Mouse (Mus musculus) cerebellum, adult 2 months (tissue): Measurements from ENCODE around the gene Aptx.

Experiments
- CTCF ChIP-seq: fragments of 200-500 bp; IDR thresholded peaks from 2 replicates; pipeline ENCODE4 v1.5.1; 2011; ENCODE audit warnings: low read depth, mild to moderate bottlenecking, control low read depth, low read length, moderate library complexity, borderline replicate concordance; ENCODE audit not compliant: insufficient read depth
- POLR2A ChIP-seq: fragments of 200-500 bp; IDR thresholded peaks from 2 replicates; pipeline ENCODE4 v1.6.1; 2011; ENCODE audit warnings: low read length, control low read depth, borderline replicate concordance; ENCODE audit not compliant: insufficient read depth

DNA sequence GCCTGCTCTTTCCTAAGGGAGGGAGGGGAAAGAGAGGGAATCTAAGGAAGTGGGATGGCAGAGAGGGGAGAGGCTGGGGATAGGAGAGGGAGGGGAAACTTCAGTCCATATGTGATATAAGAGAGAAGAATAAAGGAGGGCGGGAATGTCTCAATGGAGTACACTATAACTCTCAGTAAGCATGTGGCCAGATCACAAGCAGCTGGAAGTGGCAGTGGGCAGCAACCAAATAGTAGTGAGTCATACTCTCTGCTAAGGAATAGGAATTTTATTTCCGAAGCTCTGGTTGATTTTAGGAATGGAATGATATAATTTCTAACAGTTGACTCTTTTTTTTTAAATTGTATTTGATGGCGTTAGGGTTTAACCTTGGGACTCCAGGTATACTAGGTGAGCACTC is 14.1 kb upstream of the Aptx start:
- TF ChIP-seq CTCF (no peak), POLR2A (no peak)
